Mouse (Mus musculus) activated CD4-positive, CD25-positive, alpha-beta regulatory T cell, adult 4 months (primary cell): Measurements from ENCODE around the gene Kcnn3. TPM values are rescaled to one million over a fixed set of nuclear protein-coding genes. Genes with fewer than 3 reads are reported as not detected.

Source experiments
- ATAC-seq: one replicate; pipeline ENCODE4 v1.8.0; 2017
- polyA plus RNA-seq, 2 experiments: library from polyadenylated mRNA; unstranded; fragments of 100-300 nt; shearing (Covaris generic); gene quantifications; one replicate each; pipeline ENCODE4 v1.2.1; 2017

Kcnn3 gene
- polyA plus RNA-seq, 2 experiments from 2014 or later, result not detected

GRCm38 (mm10) chr3:89617360-89617759 lies 97.4 kb downstream of the Kcnn3 start:
- no peak for ATAC-seq

DNA sequence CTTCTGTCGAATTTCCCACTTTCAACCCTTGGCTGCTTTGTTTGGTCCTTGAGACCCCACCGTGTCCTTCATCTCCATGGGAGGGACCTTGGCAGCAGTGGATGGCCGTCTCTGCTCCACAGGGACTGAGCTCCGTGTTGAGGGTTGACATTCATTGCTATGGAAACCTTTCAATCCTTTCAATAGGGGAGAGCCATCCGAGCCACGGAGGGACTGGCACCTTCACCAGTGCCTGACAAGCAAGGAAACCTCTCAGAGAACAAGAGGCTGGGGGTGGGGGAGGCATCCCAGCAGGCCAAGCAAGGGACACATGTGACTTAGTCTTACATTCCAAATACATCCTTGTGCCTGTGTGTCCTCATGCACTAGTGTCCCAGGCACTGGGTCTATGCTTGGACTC lies 102.9 kb downstream of the Kcnn3 start:
- ATAC-seq, result no peak

DNA sequence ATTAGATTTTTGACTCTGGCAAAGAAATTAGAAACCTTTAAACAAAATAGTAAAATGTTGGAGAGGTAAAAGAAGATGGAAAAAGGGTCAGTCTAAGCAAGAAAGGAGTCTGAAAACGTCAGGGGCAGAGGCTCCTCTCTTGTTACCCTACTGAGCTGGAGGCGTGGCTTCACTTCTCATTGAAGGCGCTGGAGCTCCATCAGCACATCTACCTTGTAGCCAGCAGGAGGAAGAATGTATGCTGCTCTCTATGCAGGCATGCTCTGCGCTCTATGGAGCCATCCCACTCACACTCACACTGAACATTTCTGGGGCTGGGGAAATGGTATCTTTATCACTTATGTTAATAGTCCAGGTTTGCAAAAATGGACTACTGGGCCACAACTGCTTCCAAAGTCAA lies 103.6 kb downstream of the Kcnn3 start:
- no peak for ATAC-seq

GRCm38 (mm10) chr3:89624001-89624400 lies 104.0 kb downstream of the Kcnn3 start:
- no peak for ATAC-seq

DNA sequence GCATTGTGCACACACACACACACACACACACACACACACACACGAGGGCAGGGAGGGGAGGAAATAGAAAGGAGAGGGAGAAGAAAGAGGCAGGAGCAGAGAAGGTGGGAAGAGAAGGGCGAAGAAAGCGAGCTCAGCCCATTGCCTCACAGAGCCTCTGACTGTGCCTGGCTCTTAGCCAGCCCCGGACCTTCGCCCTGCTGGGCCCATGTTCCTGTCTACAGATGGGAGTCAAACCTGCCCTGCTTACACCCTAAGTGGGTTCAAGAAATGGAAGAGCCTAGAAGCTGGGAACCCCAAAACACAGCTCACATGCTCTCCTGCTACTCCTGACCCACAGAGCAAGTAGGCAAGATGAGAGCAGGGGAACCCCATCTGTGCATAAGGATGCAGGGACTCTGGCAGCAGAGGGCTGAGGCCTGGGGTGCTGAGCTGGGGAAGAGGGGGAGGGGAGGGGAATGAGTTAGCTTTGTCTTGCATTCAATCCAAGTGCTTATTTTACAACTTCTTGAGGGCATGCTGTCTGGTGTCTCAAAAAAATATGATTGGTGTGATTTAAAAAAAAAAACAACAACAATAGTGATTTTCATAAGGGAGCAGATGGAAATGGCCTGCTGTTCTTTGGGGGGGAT lies 105.0 kb downstream of the Kcnn3 start:
- ATAC-seq, result no peak

DNA sequence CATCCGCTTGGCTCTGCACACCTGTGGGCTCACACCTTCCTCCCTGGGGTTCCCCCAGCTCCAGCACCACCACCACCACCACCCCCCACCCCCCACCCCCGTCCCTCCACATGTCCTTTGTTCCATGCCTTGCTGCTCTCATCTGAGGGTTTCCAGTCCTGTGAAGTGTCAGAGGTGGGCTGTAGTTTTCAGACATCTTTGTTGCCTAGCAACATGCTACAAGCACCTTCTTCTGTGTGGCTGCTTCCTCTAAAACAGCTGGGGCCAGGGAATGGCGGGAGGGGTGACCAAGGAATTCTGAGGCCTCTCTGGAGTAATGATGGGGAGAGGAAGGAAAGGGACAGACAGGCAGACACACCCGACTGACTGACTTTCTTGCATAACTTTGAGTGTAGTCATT lies 106.6 kb downstream of the Kcnn3 start:
- ATAC-seq, result no peak

GRCm38 (mm10) chr3:89629811-89630210 lies 109.8 kb downstream of the Kcnn3 start:
- ATAC-seq, result no peak

GRCm38 (mm10) chr3:89631750-89632149 lies 111.8 kb downstream of the Kcnn3 start:
- ATAC-seq, result no peak

GRCm38 (mm10) chr3:89633531-89633930 lies 113.6 kb downstream of the Kcnn3 start:
- ATAC-seq, result no peak

DNA sequence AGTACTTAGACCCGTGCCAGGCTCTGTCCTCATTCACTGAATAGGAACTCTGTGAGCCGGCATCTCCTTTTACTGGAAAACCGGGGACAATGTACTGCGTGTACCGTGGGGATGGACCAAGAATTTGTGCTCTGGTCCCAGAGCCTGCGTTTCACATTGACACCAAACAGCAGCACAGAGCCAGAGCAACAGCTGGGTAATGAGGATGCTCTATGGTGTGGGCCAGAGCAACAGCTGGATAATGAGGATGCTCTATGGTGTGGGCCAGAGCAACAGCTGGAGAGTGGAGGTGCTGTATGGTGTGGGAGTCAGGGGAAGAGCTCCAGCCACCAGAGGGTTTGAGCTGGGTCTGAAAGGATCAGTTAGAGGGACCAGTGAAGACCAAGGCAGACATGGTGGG lies 114.0 kb downstream of the Kcnn3 start:
- ATAC-seq, result no peak

GRCm38 (mm10) chr3:89640804-89641203 lies 120.8 kb downstream of the Kcnn3 start:
- ATAC-seq, result no peak

DNA sequence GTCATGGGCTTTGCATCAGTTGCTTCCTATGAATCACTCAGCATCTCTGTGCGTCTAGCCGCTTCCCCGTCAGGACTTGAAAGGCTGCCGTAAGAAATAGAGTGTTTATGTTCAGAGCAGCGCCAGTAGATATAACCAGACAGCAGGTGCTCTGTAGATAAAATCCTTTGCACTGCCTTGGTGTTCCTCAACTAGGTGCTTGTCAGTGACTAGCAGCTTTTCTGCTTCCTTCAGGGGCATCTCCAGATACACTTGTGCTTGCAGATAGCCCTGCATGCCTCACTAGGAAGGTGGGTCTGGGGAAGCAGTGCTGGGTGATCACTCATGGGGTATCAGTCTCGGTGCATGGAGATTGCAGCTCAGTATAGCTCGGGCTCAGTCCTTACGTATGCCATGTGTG lies 123.4 kb downstream of the Kcnn3 start:
- no peak for ATAC-seq

DNA sequence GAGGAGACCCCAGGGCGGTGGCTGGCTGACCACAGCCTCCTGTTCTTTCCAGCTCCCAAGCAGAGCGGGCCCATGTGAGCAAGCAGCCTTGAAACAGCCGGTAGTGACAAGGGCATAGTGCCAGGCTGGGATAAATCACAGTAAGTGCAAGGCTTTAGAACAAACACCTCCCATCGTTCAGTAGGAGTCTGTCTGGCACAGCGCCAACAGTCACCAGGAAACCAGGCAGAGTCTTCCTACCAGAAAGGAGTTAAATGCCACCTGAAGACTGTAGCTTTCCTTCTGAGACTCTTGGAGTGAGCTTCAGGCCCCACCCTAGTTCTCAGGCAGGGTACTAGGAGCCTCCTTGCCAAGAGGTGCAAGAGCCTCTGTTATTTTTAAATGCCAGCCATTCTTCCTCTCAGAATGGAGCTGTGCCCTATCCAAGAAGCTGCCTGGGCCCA lies 126.9 kb downstream of the Kcnn3 start:
- ATAC-seq, result no peak

DNA sequence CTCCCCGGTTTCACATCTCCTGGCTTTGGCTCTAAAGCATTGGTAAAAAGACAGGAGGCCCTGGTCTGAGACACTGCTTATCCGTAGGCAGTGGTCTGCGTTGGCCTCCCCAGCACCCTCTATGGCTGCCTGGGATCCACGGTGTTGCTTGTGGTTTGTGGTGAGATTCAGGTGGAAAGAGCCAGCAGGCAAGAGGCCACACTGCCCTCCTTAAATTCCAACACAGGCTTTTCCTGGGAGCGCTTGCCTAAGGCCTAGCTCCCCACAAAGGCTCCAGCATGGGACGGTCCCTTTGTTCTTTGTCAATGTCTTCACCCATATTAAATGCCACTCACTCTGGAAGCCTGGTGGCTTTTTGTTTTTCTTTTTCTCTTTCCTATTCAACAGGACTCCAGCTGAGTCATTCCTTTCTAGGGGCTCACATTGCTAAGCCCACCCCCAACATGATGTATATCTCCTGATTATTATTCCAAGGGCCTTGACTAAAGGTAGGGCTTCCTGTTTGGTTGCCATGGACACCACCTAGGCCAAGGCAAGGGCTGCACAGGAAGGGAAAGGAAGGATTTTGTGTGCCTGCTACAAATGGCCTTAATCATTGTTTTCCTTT lies 127.4 kb downstream of the Kcnn3 start:
- no peak for ATAC-seq

DNA sequence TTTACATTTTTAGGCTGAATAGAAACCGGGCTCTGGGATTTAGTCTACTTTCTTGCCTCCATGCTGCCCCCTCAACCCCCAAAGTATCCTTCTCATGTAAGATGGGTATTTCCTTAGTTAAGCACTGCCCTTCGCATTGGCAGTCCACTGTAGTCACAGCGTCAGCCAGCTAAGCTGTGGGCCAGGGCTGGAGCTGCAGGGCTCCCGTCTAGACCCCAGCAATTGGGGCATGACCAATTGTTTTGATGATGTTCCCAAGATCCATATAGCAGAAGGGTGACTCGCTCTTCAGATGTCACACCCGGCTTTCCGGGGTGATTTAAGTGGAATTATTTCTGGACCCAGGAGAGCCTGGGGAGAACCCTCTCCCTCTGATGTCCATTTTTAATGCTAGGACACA lies 129.9 kb downstream of the Kcnn3 start:
- ATAC-seq, result no peak

DNA sequence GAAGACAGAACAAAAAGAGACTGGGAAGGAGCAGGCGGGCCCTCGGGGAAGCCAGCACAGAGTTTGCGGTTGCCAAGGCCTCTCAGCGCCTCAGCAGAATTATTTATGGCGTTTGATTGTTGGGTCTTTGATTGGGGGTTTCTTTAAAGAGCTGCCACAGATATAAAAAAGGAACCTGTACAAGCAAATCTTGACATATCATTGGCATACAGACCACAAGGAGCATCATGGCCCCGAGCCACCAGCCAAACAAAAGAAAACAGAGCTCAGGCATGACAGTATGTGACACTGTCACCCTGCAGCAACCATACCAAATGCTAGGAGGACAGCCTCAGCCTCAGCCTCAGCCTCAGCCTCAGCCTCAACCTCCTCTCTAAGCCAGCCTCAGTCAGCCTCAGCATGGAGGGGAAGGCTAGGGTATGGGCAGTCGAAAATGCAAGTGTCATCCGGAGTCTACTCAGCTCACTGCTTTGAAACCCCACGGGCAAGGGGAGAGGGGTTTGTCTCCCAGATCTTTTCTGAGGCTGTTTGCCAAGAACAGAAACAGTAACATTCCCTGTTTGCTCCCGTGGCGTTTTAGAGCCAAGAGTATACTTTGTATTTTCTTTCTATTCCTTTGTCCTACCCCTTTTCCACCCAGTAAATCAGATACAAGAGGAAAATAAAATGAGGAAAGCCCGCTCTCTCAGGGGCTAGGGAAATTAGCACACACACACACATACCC lies 133.4 kb downstream of the Kcnn3 start:
- no peak for ATAC-seq

- no peak for ATAC-seq
Measured at GRCm38 (mm10) chr3:89657092-89657491, 137.1 kb downstream of the Kcnn3 start.

DNA sequence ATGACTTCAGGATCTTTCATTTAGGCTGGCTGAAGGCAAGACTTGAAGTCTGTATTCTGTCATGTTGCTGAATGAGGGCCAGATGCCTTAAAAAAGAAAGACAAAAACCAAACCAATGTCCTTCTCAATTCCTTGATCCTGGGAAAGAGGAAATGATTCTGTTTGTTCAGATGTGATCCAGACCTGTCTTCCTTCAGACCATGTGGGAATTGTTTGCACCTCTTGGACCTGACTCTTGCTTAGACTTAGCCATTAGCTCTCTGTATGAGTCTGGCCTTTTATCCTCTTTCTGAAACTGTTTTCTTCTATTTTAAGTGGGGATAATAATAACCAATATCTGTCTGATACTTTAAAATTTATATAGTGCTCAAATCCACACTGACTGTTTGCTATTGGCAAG lies 138.5 kb downstream of the Kcnn3 start:
- ATAC-seq, result no peak

- ATAC-seq, result no peak
Measured at GRCm38 (mm10) chr3:89659938-89660620, 140.1 kb downstream of the Kcnn3 start.

DNA sequence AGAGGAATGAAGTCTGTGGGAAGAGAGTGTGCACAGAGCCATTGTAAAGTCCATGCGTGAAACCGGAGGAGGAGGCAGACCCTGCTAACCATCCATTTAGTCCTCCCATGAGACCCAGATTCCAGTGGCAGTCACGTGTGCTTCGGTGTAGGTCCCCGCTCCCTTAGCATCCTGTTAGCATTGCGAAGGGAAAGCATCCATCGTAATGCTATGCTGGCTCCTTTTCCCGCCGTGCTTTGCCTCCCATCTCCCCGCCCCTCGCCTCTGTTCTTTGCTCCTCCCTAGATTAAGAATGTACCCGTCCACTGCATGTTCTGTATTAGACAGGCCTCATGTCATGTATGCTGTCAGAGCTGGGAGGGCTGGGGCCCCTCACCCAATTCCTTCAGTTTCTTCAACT lies 144.8 kb downstream of the Kcnn3 start:
- no peak for ATAC-seq

DNA sequence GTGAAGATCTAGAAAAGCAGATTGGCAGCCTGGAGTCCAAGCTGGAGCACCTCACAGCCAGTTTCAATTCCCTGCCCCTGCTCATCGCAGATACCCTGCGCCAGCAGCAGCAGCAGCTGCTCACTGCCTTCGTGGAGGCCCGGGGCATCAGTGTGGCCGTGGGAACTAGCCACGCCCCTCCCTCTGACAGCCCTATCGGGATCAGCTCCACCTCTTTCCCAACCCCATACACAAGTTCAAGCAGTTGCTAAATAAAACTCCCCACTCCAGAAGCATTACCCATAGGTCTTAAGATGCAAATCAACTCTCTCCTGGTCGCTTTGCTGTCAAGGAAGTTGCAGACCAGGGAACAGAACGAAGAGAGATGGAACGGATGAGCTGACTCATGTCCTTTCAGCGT lies 147.2 kb downstream of the Kcnn3 start:
- no peak for ATAC-seq

DNA sequence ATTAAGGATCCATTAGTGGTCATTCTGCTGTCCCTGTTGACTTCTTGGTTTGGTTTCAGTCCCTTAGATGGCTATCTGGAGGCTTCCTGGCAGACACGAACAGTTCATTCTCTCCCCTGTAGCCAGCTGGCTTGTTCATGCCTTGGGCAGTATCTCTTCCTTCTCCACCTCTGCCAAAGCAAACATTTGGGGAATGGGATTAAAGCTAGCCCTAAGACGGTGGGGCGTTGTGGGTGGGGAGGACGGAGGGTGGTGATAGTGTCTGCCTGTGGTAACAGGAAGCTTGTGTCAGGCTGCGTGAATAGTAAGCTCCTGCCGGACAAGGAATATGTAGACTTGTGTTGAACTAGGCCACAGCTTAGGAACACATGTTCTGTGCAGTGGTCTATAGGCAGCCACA lies 151.4 kb downstream of the Kcnn3 start:
- ATAC-seq, result no peak

DNA sequence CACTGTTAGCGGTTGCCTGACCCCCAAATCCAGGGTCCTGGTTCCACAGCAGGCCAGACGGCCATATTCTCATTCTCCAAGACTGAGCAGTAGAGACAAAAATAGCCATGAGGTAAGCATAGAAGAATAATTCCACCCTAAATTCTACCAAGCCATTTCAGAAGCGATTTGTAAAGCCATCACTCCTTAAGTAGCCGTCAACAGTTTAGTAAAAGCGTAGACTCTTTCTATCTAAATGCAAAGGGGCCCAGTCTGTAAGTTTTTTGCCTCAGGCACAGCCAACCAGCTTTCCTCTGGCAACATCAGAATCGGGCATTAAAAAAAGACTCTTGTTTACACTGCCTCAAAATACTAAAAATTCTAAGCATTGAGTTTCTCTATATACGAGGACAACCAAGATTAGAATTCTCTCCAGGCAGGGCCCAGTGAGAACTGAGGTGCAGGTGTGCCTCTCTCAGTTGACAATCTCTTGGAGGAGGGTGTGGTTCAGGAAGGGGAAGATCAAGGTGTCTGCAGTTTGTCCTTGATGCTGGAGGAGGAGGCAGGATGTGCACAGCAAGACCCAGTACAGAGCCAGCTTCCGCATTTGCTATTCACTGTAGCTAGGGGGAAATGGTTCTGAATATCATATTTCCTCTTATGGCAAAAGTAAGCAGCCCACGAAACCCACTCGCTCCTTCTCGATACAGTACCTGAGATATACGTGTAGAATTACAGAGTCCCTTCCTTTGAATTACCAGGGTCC lies 152.8 kb downstream of the Kcnn3 start:
- peak; percentile 66 for ATAC-seq
